Mouse (Mus musculus) neural tube, embryonic 15.5 days (tissue): Measurements from ENCODE around the gene Vwa3a. TPM values are rescaled to one million over a fixed set of nuclear protein-coding genes. Genes with fewer than 3 reads are reported as not detected.

ENCODE experiments used
- ATAC-seq: fragments of 200-750 bp; cut with Nextera tagmentation; 2 replicates; pipeline ENCODE4 v1.8.0; 2017; ENCODE audit warnings: mild to moderate bottlenecking, moderate TSS enrichment, moderate library complexity; ENCODE audit not compliant: low FRiP score
- H3K27ac ChIP-seq: fragments of 300-500 bp; sonication (generic); replicated peaks from 2 replicates; pipeline ENCODE4 v1.5.1; 2015; ENCODE audit warnings: mild to moderate bottlenecking, inconsistent platforms
- H3K27me3 ChIP-seq: fragments of 300-500 bp; sonication (generic); replicated peaks from 2 replicates; pipeline ENCODE4 v1.6.1; 2015; ENCODE audit warnings: inconsistent platforms
- H3K36me3 ChIP-seq: fragments of 300-500 bp; sonication (generic); 2 replicates; pipeline ENCODE4 v1.6.1; 2015; ENCODE audit warnings: inconsistent platforms
- H3K4me1 ChIP-seq: fragments of 300-500 bp; sonication (generic); 2 replicates; pipeline ENCODE4 v1.6.1; 2015; ENCODE audit warnings: inconsistent platforms
- H3K4me2 ChIP-seq: fragments of 300-500 bp; sonication (generic); 2 replicates; pipeline ENCODE4 v1.6.1; 2015; ENCODE audit warnings: inconsistent platforms, mild to moderate bottlenecking, moderate library complexity
- H3K4me3 ChIP-seq: fragments of 300-500 bp; sonication (generic); replicated peaks from 2 replicates; pipeline ENCODE4 v1.5.1; 2015; ENCODE audit warnings: mild to moderate bottlenecking, inconsistent platforms
- H3K9ac ChIP-seq: fragments of 300-500 bp; sonication (generic); replicated peaks from 2 replicates; pipeline ENCODE4 v1.6.1; 2015; ENCODE audit warnings: mild to moderate bottlenecking, inconsistent platforms
- H3K9me3 ChIP-seq: fragments of 300-500 bp; sonication (generic); replicated peaks from 2 replicates; pipeline ENCODE4 v1.6.1; 2016; ENCODE audit warnings: inconsistent platforms
- WGBS: fragments of 180-500 bp; shearing (Covaris S2); methylation state at CpG from one replicate; pipeline ENCODE4 v1.1.7; 2015; ENCODE audit warnings: mixed read lengths; 5-methylcytosine and 5-hydroxymethylcytosine counted together
- polyA plus RNA-seq: library from polyadenylated mRNA; unstranded; fragments of >200 nt; fragmentation: Nextera tagmentation; extraction: Ambion mirVana; gene quantifications from 2 replicates; pipeline ENCODE4 v1.2.1, GENCODE M21; 2015

The Vwa3a gene
- polyA plus RNA-seq, 1 experiment from 2014 or later: 0.86 TPM

GRCm38 (mm10) chr7:120819386-120819785 is 80.3 kb downstream of the Vwa3a start:
- Histone ChIP-seq H3K4me3 (no peak overlapping the region), H3K27me3 (no peaks in the 10 kb centered on the region), H3K4me1 (no peaks in the 10 kb centered on the region), H3K4me2 (no peak overlapping the region), H3K9ac (no peak overlapping the region), H3K36me3 (no peaks in the 10 kb centered on the region), H3K27ac (no peak overlapping the region), H3K9me3 (no peaks in the 10 kb centered on the region)
- 92% methylated on average over 4 of the region's 4 CpGs for WGBS
- no peak for ATAC-seq

DNA sequence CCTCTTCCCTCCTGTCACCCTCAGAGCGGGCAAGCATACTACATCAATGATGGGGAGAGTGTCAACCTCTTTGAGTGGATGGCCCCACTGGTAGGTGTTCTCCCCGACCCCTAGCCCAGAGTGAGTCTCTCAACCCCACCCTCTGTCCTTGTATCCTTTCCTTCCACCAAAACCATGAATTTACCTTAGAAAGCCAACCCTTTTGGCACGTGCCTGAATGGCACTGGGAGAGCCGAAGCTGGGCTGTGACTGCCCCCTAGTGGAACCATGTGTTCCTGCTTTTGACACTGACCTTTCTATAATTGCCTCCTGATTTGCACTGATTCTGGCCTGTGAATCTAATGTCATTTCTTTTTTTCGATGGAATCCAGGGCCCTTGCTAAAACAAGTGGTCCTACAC is 84.1 kb downstream of the Vwa3a start:
- Histone ChIP-seq H3K9me3 (no peaks in the 10 kb centered on the region), H3K4me1 (no peaks in the 10 kb centered on the region), H3K27ac (no peak overlapping the region), H3K4me3 (no peak overlapping the region), H3K4me2 (no peak overlapping the region), H3K36me3 (no peaks in the 10 kb centered on the region), H3K27me3 (0 out of 2 replicates have a peak, but pooled peaks cover 6% of the 10 kb centered on the region), H3K9ac (no peak overlapping the region)
- ATAC-seq: peak; percentile 65
- WGBS: 22% methylated on average over 5 of the region's 5 CpGs

- ATAC-seq: no peak
- Histone ChIP-seq H3K36me3 (no peaks in the 10 kb centered on the region), H3K4me2 (no peak overlapping the region), H3K9ac (no peak overlapping the region), H3K4me3 (no peak overlapping the region), H3K27me3 (0 out of 2 replicates have a peak, but pooled peaks cover 22% of the 10 kb centered on the region), H3K27ac (no peak overlapping the region), H3K9me3 (no peaks in the 10 kb centered on the region), H3K4me1 (peaks cover 4% of the 10 kb centered on the region)
- WGBS: 74% methylated on average over 2 of the region's 2 CpGs
Observed at GRCm38 (mm10) chr7:120825097-120825496, 86.0 kb downstream of the Vwa3a start.

DNA sequence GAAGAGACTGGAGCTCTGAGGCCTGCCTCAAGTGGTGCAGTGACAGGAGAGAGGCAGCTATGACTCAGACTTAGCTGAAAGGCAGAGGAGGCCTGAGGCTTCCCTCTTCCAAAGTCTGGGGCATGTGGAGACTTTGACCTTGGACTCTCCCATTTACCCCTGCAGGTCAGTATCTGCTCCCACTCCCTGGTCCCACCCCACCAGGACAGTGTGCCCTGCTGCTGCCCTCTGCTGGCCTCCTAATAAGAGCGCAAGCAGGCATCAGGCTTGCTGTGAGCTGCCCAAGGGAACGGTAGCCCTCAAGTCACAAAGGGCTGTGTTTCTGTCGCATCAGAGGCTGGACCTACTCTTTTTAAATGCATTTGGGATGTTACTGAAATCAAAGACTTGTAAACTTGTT is 87.3 kb downstream of the Vwa3a start:
- Histone ChIP-seq H3K27ac (no peak overlapping the region), H3K4me3 (no peak overlapping the region), H3K4me1 (peaks cover 14% of the 10 kb centered on the region), H3K36me3 (no peaks in the 10 kb centered on the region), H3K4me2 (no peak overlapping the region), H3K9ac (no peak overlapping the region), H3K9me3 (no peaks in the 10 kb centered on the region), H3K27me3 (peaks cover 22% of the 10 kb centered on the region; the same call in 1 of the 2 replicates)
- 20% methylated on average over 3 of the region's 3 CpGs for WGBS
- ATAC-seq: no peak

DNA sequence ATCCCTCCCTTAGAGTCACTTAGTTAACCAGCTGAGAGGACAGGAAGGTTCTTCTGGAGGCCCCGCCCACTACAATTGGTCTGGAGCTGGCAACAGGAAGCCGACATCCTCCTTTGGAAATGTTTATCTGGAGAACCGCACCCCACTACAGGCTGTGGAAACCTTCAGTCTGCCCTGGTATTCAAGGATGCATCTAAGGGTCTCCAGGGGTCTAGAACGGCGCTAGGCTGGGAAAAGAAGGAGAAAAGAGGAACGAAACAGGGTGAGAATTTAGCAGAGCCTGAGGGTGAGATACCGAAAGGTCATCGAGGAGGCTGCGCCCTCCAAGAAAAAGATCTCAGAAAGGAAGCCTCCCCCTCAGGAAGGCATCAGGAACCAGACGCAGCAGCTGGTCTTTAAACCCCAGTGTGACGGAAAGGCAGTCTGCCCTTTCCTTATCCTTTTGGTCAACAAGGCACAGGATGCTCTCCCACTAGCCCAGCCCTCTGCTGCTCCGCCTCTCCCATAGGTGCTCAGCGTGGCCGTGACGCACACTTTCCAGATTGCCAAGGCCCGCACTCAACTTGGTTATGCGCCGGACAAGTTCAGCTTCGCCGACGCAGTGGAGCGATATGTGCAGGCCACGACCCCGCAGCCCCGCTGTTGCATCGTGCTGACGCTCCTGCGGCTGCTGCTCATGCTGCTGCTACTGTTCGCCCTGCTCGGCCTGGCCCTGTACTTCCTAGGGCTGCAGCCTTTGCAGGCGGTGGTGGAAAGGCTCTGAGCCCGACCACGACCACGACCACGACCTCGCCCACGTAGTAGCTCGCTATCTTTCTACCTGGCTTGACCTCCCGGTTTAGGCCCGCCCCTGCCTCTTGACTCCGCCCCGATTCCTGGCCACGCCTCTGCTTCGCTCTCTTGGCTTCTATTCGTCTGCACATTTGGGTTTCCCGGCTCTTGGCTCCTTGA is 91.6 kb downstream of the Vwa3a start:
- Histone ChIP-seq H3K9me3 (no peaks in the 10 kb centered on the region), H3K27ac (peak overlapping the region; percentile 70), H3K4me3 (peak overlapping the region; percentile 57), H3K27me3 (peaks cover 28% of the 10 kb centered on the region), H3K9ac (peak overlapping the region; percentile 53), H3K4me2 (peak overlapping the region; percentile 94), H3K4me1 (peaks cover 19% of the 10 kb centered on the region), H3K36me3 (no peaks in the 10 kb centered on the region)
- peak; percentile 19 for ATAC-seq
- WGBS: 2% methylated on average over 46 of the region's 46 CpGs

- WGBS: 43% methylated on average over 6 of the region's 6 CpGs
- H3K27me3 ChIP-seq: peaks cover 12% of the 10 kb centered on the region
Observed at GRCm38 (mm10) chr7:120834426-120834825, 95.3 kb downstream of the Vwa3a start.

DNA sequence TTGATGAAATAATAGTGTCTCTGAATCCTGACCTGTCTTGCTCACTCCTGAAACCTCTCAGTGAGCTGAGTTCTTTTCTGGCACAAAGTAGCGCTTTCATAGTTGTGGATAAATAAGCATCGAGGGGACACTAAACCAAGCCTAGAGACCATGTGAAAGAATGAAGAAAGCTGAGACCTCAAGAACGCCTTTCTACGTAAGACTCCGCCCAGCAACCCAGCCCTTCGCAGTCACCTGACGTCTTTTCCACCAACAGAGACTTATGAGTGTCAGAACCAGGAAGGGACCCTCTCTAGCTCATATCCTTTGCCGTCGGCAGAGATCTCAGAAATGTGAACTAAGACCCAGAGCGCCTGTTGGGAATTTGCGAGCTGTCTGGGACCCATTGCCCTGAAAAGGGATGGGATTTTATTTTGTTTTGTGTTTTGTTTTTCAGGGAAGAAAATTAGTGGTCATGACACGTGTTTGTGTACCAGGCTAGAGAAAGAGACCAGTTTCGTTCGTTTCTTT is 95.8 kb downstream of the Vwa3a start:
- H3K36me3 ChIP-seq: no peaks in the 10 kb centered on the region
- ATAC-seq: peak; percentile 86
- H3K27ac ChIP-seq: peak overlapping the region; percentile 91
- H3K9me3 ChIP-seq: no peaks in the 10 kb centered on the region
- H3K4me2 ChIP-seq: peak overlapping the region; percentile 63
- H3K4me1 ChIP-seq: peaks cover 28% of the 10 kb centered on the region
- H3K4me3 ChIP-seq: peak overlapping the region; percentile 57
- peak overlapping the region; percentile 50 for H3K9ac ChIP-seq
- peaks cover 8% of the 10 kb centered on the region for H3K27me3 ChIP-seq
- 11% methylated on average over 14 of the region's 14 CpGs for WGBS

More at GRCm38 (mm10) chr7:120834426-120834825, 95.3 kb downstream of the Vwa3a start:
- H3K4me3 ChIP-seq: peak overlapping the region; percentile 57
- peak overlapping the region; percentile 91 for H3K27ac ChIP-seq
- H3K4me1 ChIP-seq: peaks cover 30% of the 10 kb centered on the region
- peak overlapping the region; percentile 50; the same call in 1 of the 2 replicates for H3K9ac ChIP-seq
- H3K4me2 ChIP-seq: peak overlapping the region; percentile 63
- no peaks in the 10 kb centered on the region for H3K9me3 ChIP-seq
- no peaks in the 10 kb centered on the region for H3K36me3 ChIP-seq
- no peak for ATAC-seq

DNA sequence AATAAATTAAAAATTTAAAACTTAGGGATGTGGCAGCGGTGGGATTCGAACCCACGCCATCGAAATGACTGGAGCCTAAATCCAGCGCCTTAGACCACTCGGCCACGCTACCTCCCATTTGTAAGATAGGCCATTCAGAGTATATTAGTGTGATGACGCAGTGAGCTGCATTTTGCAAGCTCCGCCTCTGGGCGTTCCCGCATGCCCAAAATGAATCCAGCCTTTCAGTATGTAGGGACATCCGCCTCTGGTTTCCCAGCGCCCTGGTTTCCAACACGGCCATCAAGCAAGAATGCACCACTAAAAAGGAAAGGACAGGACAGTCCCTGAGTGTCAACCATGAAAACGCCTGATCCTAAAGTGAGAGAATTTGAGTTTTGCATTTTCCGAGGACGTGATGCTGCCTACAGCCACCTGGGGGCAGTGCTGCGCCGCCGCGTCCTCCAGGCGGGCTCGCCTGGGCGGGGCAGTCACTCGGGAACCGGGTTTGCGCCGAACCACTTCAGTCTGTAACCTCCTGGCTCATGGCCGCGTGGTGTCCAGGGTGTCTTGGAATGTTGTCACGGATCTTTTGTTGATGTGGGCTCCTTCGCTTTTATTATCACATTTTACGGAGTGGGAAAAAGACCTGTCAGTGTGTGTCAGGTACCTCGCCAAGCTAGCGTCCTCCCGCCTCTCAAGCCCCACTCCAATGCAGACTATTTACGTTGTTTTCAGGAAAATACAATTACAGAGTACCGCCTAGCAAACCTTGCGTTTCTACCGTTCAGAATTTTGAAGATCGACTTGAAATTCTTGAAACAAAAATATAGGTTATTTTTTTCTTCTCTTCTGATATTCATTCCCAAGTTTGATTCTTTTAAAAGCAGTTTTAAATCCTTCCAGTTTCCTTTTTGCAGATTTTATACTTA is 96.6 kb downstream of the Vwa3a start:
- H3K9ac ChIP-seq: peak overlapping the region; percentile 63
- peak; percentile 90 for ATAC-seq
- H3K36me3 ChIP-seq: no peaks in the 10 kb centered on the region
- peaks cover 20% of the 10 kb centered on the region for H3K4me1 ChIP-seq
- H3K4me3 ChIP-seq: peak overlapping the region; percentile 57
- under 1% methylated on average over 41 of the region's 41 CpGs for WGBS
- H3K27me3 ChIP-seq: peaks cover 6% of the 10 kb centered on the region
- H3K4me2 ChIP-seq: peak overlapping the region; percentile 63
- peak overlapping the region; percentile 91 for H3K27ac ChIP-seq
- no peaks in the 10 kb centered on the region for H3K9me3 ChIP-seq

- Histone ChIP-seq H3K4me2 (peak overlapping the region; percentile 63), H3K9ac (peak overlapping the region; percentile 63; the same call in 1 of the 2 replicates), H3K4me1 (peaks cover 16% of the 10 kb centered on the region), H3K27me3 (peaks cover 6% of the 10 kb centered on the region), H3K36me3 (no peaks in the 10 kb centered on the region), H3K9me3 (no peaks in the 10 kb centered on the region), H3K4me3 (peak overlapping the region; percentile 57), H3K27ac (peak overlapping the region; percentile 91)
- WGBS: 6% methylated on average over 12 of the region's 12 CpGs
- ATAC-seq: no peak
Observed at GRCm38 (mm10) chr7:120836361-120836760, 97.2 kb downstream of the Vwa3a start.

GRCm38 (mm10) chr7:120838436-120839160 is 99.5 kb downstream of the Vwa3a start:
- peaks cover 14% of the 10 kb centered on the region for H3K4me1 ChIP-seq
- no peak overlapping the region for H3K9ac ChIP-seq
- no peak overlapping the region for H3K4me2 ChIP-seq
- H3K27ac ChIP-seq: no peak overlapping the region
- no peaks in the 10 kb centered on the region for H3K9me3 ChIP-seq
- no peak for ATAC-seq
- WGBS: 63% methylated on average over 5 of the region's 5 CpGs
- H3K27me3 ChIP-seq: no peaks in the 10 kb centered on the region
- no peak overlapping the region for H3K4me3 ChIP-seq
- no peaks in the 10 kb centered on the region for H3K36me3 ChIP-seq

DNA sequence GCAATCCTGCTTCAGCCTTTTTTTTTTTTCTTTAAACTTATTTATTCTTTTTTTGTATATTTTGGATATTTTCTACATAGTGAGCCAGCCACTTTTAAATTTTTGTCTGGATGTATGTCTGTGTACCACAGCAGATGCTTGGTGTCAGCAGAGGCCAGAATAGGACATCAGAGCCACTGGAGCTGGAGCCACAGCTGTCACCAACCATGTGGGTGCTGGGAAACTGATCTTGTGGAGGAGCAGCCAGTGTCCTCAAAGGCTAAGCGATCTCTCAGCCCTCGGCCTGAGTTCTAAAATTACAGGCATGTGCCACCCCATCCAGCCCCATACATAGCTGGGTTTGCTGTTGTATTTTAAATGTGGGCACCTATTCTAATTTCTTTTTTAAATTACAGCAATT is 100.7 kb downstream of the Vwa3a start:
- peaks cover 21% of the 10 kb centered on the region for H3K4me1 ChIP-seq
- H3K9ac ChIP-seq: no peak overlapping the region
- no peaks in the 10 kb centered on the region for H3K36me3 ChIP-seq
- H3K9me3 ChIP-seq: no peaks in the 10 kb centered on the region
- H3K4me2 ChIP-seq: no peak overlapping the region
- H3K27ac ChIP-seq: no peak overlapping the region
- WGBS: 93% methylated on average over 2 of the region's 2 CpGs
- H3K4me3 ChIP-seq: no peak overlapping the region
- no peak for ATAC-seq
- H3K27me3 ChIP-seq: no peaks in the 10 kb centered on the region
